Mouse (Mus musculus) layer of hippocampus, postnatal 25 days (tissue): ENCODE results near the gene Surf4. TPM values are rescaled to one million over a fixed set of nuclear protein-coding genes. Genes with fewer than 3 reads are reported as not detected.

Experiments used
- DNase-seq, 2 experiments: peaks; one replicate each; pipeline ENCODE4 v3.0.0; 2022; ENCODE audit warnings: mixed read lengths in 2 of 2, low spot score in 1 of 2; ENCODE audit errors: extremely low spot score in 1 of 2
- total RNA-seq, 2 experiments: library from RNA; stranded (reverse); gene quantifications; 2 replicates each; pipeline ENCODE4 v1.2.3; 2021

The Surf4 gene
- total RNA-seq, 2 experiments from 2014 or later = 52.6 to 60.2 TPM

GRCm38 (mm10) chr2:26932473-26933303 is 1.0 kb downstream of the Surf4 start:
- no peak for DNase-seq

DNA sequence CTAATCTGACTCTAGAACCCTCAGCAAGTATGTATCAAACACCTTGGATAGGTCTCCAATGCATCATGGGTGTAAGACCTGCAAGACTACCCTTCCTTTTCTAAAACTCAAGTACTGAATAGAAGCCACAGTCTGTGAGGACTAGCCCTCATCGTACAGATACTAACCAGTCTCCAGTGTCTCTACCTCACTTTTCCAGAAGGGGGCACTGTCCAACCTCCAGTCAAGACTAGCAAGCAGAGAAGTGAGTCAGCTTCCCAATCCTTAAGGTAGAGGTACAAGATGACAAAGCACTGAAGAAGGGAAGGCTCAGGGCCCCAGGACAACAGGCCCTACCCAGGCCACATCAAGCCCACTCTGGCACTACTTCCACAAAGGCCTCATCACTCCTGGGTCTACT is 3.3 kb downstream of the Surf4 start:
- peak in 1 of 2 experiments; percentile 66 for DNase-seq

- no peak for DNase-seq
These were observed 5.8 kb downstream of the Surf4 start for GRCm38 (mm10) chr2:26927745-26928476.

- DNase-seq = no peak
These were observed 11.9 kb downstream of the Surf4 start for GRCm38 (mm10) chr2:26921784-26922183.

DNA sequence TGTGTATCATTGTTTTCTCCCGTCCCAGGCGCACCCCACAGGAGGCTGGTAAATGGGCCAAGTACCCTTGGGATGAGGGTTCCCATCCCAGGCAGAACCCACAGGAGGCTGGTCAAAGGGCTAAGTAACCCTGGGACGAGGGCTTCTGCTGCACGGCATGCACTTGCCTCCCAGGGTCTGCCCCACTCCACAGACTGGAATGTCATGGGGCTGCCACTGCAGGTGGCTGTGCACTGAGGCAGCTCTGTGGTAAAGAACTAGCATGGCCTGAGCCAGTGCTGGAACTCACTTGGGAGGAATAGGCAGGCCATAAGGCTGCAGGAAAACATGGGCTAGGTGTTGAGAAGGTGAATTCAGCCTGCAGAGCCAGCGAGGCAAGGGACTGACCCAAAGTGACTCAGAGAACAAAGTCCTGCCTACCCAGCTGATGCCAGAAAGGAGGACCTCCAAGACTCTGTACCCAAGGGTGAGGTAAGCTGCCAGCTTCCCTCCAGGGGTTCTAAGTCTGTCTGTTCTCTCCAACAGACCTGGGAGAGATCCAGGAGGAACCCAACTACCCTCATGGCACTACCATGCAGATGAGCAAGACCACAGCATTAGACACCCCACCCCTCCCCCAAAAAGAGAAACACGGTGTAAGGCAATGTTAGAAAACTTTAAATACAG is 13.4 kb downstream of the Surf4 start:
- no peak for DNase-seq

DNA sequence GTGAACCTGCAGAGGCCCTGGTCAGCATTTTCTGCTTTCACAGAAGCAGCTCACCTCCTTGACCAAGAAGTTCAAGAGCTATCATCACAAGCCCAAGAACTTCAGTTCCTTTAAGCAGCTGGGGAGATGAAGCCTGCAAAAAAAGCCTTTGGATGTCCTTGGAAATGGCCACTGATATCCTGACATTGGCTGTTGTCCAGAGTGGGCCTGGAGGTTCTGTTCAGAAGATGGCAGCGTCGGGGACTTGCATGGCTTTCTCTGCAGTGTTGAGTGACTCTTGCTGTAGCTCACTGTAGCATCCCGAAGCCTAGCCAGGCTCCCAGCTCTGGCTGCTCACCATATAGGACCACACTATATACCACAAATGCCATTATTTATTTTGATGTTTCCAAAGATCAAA is 14.0 kb downstream of the Surf4 start:
- no peak for DNase-seq

GRCm38 (mm10) chr2:26916738-26917137 is 17.0 kb downstream of the Surf4 start:
- DNase-seq = no peak

- DNase-seq = peak; percentile 61 to 68
These were observed 17.6 kb downstream of the Surf4 start, which contains the start of the genes Surf2 and Surf1 for GRCm38 (mm10) chr2:26915927-26916728. Gene Surf2, plus strand, starts transcription at chr2:26916367. Gene Surf1, minus strand, starts transcription at chr2:26916530.

GRCm38 (mm10) chr2:26914148-26914941 is 19.4 kb downstream of the Surf4 start:
- no peak for DNase-seq

DNA sequence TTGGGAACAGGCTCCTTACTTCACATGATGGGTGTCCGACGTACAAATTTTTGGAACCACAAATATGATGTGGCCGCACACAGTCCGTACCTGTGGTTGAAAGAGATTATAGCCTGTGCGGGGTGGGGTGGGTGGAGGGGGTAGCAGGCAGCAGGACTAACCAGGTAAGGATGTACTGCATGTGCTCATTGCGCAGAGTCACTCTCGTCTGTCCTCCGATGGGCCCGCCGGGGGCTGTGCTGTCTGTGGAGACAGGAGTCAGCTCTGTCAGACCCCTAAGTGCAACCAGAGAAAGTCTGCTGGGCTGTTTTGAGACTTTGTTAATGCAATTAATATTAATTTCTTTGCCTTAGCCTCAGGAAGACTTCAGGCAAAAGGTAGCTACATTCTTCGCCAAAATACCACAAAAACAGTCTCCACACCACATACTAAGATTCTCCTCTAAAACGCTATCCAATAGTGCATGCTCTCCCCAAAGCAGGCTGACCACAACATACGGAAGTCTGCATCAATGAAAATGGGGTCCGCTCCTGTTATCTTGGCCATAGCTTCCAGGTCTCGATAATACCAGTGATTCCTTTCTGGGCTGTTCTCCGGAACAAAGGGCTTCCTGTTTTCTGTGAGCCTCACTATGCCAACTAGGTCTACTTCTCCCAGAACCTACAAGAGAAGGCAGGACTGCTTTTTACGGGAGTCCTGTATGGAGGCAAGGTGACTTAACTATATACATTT is 20.1 kb downstream of the Surf4 start:
- no peak for DNase-seq

DNA sequence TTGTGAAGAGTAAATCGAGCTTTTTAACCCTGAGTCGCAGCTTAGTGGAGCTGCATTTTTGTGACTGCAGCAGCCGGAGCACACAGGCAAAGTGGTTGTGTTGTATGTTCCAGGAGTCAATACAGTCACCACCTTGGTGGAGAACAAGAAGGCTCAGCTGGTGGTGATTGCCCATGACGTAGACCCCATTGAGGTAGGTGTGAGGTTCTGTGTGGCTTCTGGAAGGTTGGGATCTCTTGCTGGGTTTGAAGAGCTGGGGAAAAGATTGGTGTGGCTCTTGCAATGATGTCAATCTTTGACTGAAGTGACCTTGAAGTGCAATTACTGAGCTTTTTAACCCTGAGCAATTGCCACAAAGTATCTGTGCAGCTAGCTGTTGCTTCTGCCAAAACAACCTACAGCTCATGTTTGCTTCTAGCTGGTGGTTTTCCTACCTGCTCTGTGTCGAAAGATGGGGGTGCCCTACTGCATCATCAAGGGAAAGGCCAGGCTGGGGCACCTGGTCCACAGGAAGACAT is 21.4 kb downstream of the Surf4 start:
- DNase-seq = no peak

DNA sequence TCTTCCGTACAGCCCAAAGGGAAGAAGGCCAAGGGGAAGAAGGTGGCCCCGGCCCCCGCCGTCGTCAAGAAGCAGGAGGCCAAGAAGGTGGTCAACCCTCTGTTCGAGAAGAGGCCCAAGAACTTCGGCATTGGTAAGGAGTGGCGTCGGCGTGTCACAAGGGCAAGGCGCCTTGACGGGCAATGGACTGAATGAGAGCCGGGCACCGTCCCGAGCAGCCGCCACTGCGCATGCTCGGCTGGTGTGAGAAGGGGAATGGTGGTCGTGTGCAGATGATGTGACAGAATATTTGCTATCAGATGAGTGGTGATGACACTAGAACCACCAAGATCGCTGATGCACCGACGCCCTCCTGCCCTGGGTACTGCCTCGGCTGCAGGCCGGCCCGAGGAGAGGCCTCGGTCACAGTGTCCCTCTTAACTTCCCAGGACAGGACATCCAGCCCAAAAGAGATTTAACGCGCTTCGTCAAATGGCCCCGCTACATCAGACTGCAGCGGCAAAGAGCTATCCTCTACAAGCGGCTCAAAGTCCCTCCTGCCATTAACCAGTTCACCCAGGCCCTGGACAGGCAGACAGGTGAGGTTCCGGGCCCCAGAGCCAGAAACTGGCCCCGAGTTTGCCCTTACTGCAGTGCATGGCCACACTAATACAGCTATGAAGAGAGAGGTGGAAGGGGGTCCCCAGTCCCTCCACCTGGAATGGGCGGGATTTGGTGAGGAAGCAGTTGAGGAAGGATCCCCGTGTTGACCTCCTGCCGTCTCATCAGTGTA is 22.5 kb downstream of the Surf4 start:
- DNase-seq = peak in 1 of 2 experiments; percentile 57

GRCm38 (mm10) chr2:26910124-26910993 is 23.4 kb downstream of the Surf4 start, which contains the start of the genes Med22 and Rpl7a:
Gene Med22, minus strand, starts transcription at chr2:26910677.
Gene Rpl7a, plus strand, starts transcription at chr2:26910764.
- peak; percentile 99 to 100 for DNase-seq

- DNase-seq = no peak
These were observed 24.3 kb downstream of the Surf4 start for GRCm38 (mm10) chr2:26909387-26909784.

DNA sequence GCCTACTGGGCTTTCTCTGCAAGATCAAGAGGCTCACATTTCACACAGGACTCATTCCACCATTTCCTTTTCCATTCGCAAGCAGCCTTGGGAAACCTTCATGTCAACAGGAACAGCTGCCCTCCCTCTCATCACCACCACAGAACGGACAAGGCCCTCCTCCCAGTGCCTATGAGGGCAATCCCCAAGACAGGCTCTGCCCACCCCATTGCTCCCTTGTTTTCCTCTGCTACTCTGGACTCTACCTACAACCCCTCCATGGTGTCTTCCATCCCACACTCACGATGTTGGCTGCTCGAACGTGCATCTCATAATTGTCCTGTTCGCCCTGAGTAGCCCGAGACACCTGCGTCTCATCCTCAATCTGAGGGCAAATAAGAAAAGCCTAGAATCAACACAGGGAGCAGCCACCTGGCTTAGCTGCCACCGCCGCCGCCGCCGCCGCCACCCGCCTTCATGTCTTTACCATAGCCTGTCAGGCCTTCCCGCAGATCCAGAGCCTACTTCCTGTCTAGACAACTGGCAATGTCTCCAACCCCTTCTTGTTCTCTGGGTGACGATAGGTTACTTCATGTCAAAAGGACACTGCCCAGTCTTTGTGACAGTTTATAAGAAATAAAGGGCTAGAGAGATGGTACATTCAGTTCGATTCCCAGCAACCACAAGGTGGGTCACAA is 24.9 kb downstream of the Surf4 start:
- DNase-seq = no peak

DNA sequence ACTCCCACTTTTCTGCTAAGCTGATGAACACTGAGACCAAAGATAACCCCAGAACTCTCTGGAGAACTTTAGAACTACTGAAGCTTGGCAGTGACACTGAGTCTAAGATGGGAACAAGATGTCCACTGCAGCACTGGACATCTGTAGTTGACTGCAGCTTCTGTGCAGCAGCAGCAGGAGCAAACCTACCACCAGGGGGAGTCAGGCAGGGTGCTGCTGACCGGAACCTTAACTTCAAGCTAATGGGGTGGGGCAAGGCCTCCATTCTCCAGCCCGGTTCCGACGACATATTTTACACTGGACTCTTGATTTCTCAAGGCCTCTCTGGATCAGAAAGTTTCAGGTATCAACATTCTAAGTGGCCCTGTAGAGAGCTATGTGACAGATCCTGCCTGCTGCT is 26.6 kb downstream of the Surf4 start:
- DNase-seq = no peak
